Mouse (Mus musculus): ENCODE results near the gene Ficd. TPM values are rescaled to one million over a fixed set of nuclear protein-coding genes. Genes with fewer than 3 reads are reported as not detected.

Ficd gene
- total RNA-seq (2012; rRNA removed), result 8.6 and 10.5 TPM in 2 replicates

DNA sequence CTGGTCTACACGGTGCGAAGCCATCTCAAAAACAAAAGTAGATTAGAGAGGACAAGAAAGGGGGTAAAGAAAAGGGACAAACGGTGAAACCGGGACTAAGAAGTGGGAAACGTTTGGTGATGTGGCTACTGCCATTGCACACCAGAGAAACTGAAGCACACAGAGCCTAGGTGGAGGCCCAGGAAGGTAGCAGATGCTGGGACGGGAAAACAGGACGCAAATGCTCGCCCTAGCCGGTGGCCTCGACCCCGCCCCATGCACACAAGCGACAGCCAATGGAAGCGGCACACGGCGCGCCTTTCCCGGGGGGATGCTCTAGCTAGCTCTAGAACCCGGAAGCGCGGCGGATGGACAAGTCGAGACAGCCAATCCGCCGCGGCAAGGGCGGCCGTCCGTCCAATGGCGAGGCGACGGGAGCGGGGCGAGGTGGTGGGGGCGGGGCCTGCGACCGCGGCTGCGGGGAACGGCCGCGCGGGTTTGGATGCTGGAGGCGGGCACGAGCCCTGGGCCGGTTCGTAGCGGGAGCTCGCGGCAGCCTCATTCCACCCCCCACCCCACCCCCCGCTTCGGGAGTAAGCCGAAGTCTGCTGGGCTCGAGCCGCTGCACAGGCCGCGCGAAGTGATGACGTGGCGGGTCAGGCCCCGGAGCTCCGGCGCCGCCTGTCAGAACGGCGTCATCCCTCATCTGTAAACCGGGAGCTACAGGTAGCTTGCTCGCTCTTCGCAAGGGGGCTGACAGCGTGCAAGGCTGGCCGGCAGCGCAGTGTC lies at the start of gene Ficd:
Gene Ficd, plus strand, starts transcription at position 459 of the 768 bp plus-strand sequence.
- Histone ChIP-seq H3K27ac (ENCODE audit: insufficient read depth, low read depth, low read length, poor library complexity, severe bottlenecking) (peak within 1 kb of the TSS; percentile 87), H3K36me3 (ENCODE audit: control insufficient read depth, insufficient read depth, low read length, poor library complexity, severe bottlenecking) (peaks cover 12% of the 10 kb centered on the region; the same call in 1 of the 2 replicates), H3K4me1 (ENCODE audit: control insufficient read depth in 2 of 2, insufficient read depth in 2 of 2, low read length in 2 of 2, poor library complexity in 1 of 2) (peaks cover 0 to 9% of the 10 kb centered on the region in 2 experiments; a peak in 1 of 4 replicates), H3K9me3 (ENCODE audit: control insufficient read depth, insufficient read depth, low read depth, low read length) (no peaks in the 10 kb centered on the region), H3K4me3 (ENCODE audit: insufficient read depth in 1 of 2, low read depth in 1 of 2, low read length in 2 of 2, poor library complexity in 1 of 2, severe bottlenecking in 1 of 2) (peak within 1 kb of the TSS; percentile 88 to 97), H3K9ac (ENCODE audit: insufficient read depth, low read depth, low read length, poor library complexity, severe bottlenecking) (peak within 1 kb of the TSS; percentile 89)
- no peak for TF ChIP-seq MAFK (IDR thresholded peaks at IDR 0.05; ENCODE audit: insufficient read depth, low read depth, low read length)
- peak; percentile 61 for TF ChIP-seq CHD2 (IDR thresholded peaks at IDR 0.05; ENCODE audit: low read depth, low read length)
- 0 out of 2 replicates have a peak, but pooled peaks have one; percentile 2 for TF ChIP-seq ZC3H11A (IDR thresholded peaks at IDR 0.05; ENCODE audit: borderline replicate concordance, low read depth, low read length)
- peak; percentile 74 for TF ChIP-seq HCFC1 (IDR thresholded peaks at IDR 0.05; ENCODE audit: borderline replicate concordance, insufficient read depth, low read length)
- DNase-seq (ENCODE audit: low read depth, low spot score), result peak; percentile 96
- in situ Hi-C loops (cut with MboI; ENCODE audit: low sequenced_read_pairs in 2 of 2, unreplicated experiment in 2 of 2), result no loop called here

DNA sequence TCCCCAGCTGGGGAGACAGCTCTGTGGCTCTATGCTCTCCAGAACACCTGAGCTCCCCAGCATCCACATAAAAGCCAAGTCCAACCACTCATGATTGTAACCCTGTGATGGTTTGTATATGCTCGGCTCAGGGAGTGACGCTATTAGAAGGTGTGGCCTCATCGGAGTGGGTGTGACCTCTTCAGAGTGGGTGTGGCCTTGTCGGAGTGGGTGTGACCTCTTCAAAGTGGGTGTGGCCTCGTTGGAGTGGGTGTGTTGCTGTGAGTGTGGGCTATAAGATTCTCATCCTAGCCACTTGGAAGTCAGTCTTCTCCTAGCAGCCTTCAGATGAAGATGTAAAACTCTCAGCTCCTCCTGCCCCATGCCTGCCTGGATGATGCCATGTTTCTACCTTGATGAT lies 48.1 kb upstream of the Ficd start:
- TF ChIP-seq ZNF384 (IDR thresholded peaks at IDR 0.05; ENCODE audit: low read depth, low read length), result no peak
- no peak for TF ChIP-seq ZC3H11A (IDR thresholded peaks at IDR 0.05; ENCODE audit: borderline replicate concordance, low read depth, low read length)
- TF ChIP-seq CHD2 (IDR thresholded peaks at IDR 0.05; ENCODE audit: low read depth, low read length), result no peak
- TF ChIP-seq MAFK (IDR thresholded peaks at IDR 0.05; ENCODE audit: insufficient read depth, low read depth, low read length), result no peak
- Histone ChIP-seq H3K9me3 (ENCODE audit: control insufficient read depth, insufficient read depth, low read depth, low read length) (no peaks in the 10 kb centered on the region), H3K36me3 (ENCODE audit: control insufficient read depth, insufficient read depth, low read length, poor library complexity, severe bottlenecking) (no peaks in the 10 kb centered on the region), H3K27ac (ENCODE audit: insufficient read depth, low read depth, low read length, poor library complexity, severe bottlenecking) (no peak overlapping the region), H3K4me1 (ENCODE audit: control insufficient read depth in 2 of 2, insufficient read depth in 2 of 2, low read length in 2 of 2, poor library complexity in 1 of 2) (peaks cover 0 to 1% of the 10 kb centered on the region in 2 experiments; a peak in 1 of 4 replicates), H3K9ac (ENCODE audit: insufficient read depth, low read depth, low read length, poor library complexity, severe bottlenecking) (no peak overlapping the region), H3K4me3 (ENCODE audit: insufficient read depth in 1 of 2, low read depth in 1 of 2, low read length in 2 of 2, poor library complexity in 1 of 2, severe bottlenecking in 1 of 2) (no peak overlapping the region)
- DNase-seq (ENCODE audit: low read depth, low spot score), result no peak
- in situ Hi-C loops (cut with MboI; ENCODE audit: low sequenced_read_pairs in 2 of 2, unreplicated experiment in 2 of 2), result no loop called here

DNA sequence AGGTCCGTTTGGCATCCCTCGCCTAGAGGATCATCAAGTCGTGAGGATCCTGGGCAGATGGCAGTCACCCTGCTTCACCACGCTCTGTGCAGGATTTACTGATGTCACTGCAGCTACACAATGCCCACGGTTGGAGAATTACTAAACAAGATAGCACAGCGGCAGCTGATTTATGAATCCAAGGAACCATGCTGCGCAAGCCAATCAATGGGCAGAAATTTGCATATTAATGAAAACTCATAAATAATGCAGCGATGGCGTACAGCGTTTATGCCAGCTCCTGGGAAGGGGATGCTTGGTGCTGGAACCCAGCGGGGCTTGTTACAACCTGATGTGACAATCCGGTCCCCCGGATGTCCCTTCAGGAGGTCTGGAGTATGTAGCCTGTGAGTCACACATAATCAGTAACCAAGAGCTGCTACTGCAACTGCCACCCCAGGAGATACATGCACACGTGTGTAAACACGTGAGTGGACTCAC lies 45.5 kb upstream of the Ficd start:
- H3K9me3 ChIP-seq (ENCODE audit: control insufficient read depth, insufficient read depth, low read depth, low read length), result no peaks in the 10 kb centered on the region
- no peak overlapping the region for H3K27ac ChIP-seq (ENCODE audit: insufficient read depth, low read depth, low read length, poor library complexity, severe bottlenecking)
- DNase-seq (ENCODE audit: low read depth, low spot score), result no peak
- no peaks in the 10 kb centered on the region for H3K36me3 ChIP-seq (ENCODE audit: control insufficient read depth, insufficient read depth, low read length, poor library complexity, severe bottlenecking)
- in situ Hi-C loops (cut with MboI; ENCODE audit: low sequenced_read_pairs in 2 of 2, unreplicated experiment in 2 of 2), result no loop called here
- peaks cover 7 to 13% of the 10 kb centered on the region in 2 experiments; a peak in 3 of 4 replicates for H3K4me1 ChIP-seq (ENCODE audit: control insufficient read depth in 2 of 2, insufficient read depth in 2 of 2, low read length in 2 of 2, poor library complexity in 1 of 2)
- H3K4me3 ChIP-seq (ENCODE audit: insufficient read depth in 1 of 2, low read depth in 1 of 2, low read length in 2 of 2, poor library complexity in 1 of 2, severe bottlenecking in 1 of 2), result no peak overlapping the region
- no peak overlapping the region for H3K9ac ChIP-seq (ENCODE audit: insufficient read depth, low read depth, low read length, poor library complexity, severe bottlenecking)
- no peak for TF ChIP-seq ZC3H11A (IDR thresholded peaks at IDR 0.05; ENCODE audit: borderline replicate concordance, low read depth, low read length)
- TF ChIP-seq HCFC1 (IDR thresholded peaks at IDR 0.05; ENCODE audit: borderline replicate concordance, insufficient read depth, low read length), result no peak

DNA sequence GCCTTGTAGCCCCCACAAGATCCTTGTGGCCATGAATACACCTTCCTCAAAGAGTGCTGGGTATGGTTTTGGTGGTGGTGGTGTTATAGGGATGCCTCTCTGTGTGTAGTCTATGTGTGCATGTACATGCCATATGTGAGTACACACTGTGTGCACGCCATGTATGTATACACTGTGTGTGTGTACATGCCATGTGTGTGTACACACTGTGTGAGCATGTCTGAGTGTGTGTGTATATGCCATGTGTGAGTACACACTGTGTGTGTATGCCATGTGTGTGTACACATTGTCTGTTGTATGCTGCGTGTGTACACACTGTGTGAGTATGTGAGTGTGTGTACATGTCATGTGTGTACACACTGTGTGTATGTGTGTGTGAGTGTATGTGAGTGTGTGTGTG lies 44.7 kb upstream of the Ficd start:
- in situ Hi-C loops (cut with MboI; ENCODE audit: low sequenced_read_pairs in 2 of 2, unreplicated experiment in 2 of 2), result no loop called here
- H3K27ac ChIP-seq (ENCODE audit: insufficient read depth, low read depth, low read length, poor library complexity, severe bottlenecking), result no peak overlapping the region
- no peak overlapping the region for H3K4me3 ChIP-seq (ENCODE audit: insufficient read depth in 1 of 2, low read depth in 1 of 2, low read length in 2 of 2, poor library complexity in 1 of 2, severe bottlenecking in 1 of 2)
- no peak for DNase-seq (ENCODE audit: low read depth, low spot score)
- no peaks in the 10 kb centered on the region for H3K9me3 ChIP-seq (ENCODE audit: control insufficient read depth, insufficient read depth, low read depth, low read length)
- no peaks in the 10 kb centered on the region for H3K36me3 ChIP-seq (ENCODE audit: control insufficient read depth, insufficient read depth, low read length, poor library complexity, severe bottlenecking)
- H3K4me1 ChIP-seq (ENCODE audit: control insufficient read depth in 2 of 2, insufficient read depth in 2 of 2, low read length in 2 of 2, poor library complexity in 1 of 2), result peaks cover 7 to 14% of the 10 kb centered on the region in 2 experiments; a peak in 3 of 4 replicates
- no peak for TF ChIP-seq ZC3H11A (IDR thresholded peaks at IDR 0.05; ENCODE audit: borderline replicate concordance, low read depth, low read length)
- no peak for TF ChIP-seq ZNF384 (IDR thresholded peaks at IDR 0.05; ENCODE audit: low read depth, low read length)
- TF ChIP-seq HCFC1 (IDR thresholded peaks at IDR 0.05; ENCODE audit: borderline replicate concordance, insufficient read depth, low read length), result no peak
- no peak for TF ChIP-seq CHD2 (IDR thresholded peaks at IDR 0.05; ENCODE audit: low read depth, low read length)
- no peak for TF ChIP-seq MAFK (IDR thresholded peaks at IDR 0.05; ENCODE audit: insufficient read depth, low read depth, low read length)
- no peak overlapping the region for H3K9ac ChIP-seq (ENCODE audit: insufficient read depth, low read depth, low read length, poor library complexity, severe bottlenecking)

Data from ES-E14 (cell line).